Mouse (Mus musculus) stomach, embryonic 14.5 days (tissue): ENCODE measurements around the gene Vmn1r170. TPM values are rescaled to one million over a fixed set of nuclear protein-coding genes. Genes with fewer than 3 reads are reported as not detected.
"Not testable (repeated sequence)": the region's sequence is repeated elsewhere in the genome, so short reads cannot be mapped to it uniquely, and the experiment has no call there.

Experiments used
- ATAC-seq: fragments of 200-750 bp; cut with Nextera tagmentation; 2 replicates; pipeline ENCODE4 v1.8.0; 2017; ENCODE audit warnings: low read depth, moderate TSS enrichment; ENCODE audit not compliant: insufficient number of reproducible peaks, insufficient read depth, low FRiP score
- H3K27ac ChIP-seq: fragments of 300-500 bp; sonication (generic); 2 replicates; pipeline ENCODE4 v1.5.1; 2014; ENCODE audit warnings: mild to moderate bottlenecking, low read length, moderate library complexity, mixed read lengths
- H3K27me3 ChIP-seq: fragments of 300-500 bp; sonication (generic); 2 replicates; pipeline ENCODE4 v1.6.1; 2014; ENCODE audit warnings: low read length, control low read depth, mixed read lengths; ENCODE audit not compliant: control insufficient read depth, insufficient read depth
- H3K36me3 ChIP-seq: fragments of 300-500 bp; sonication (generic); 2 replicates; pipeline ENCODE4 v1.6.1; 2014; ENCODE audit warnings: mild to moderate bottlenecking, control low read depth, low read length, moderate library complexity, mixed read lengths; ENCODE audit not compliant: control insufficient read depth, insufficient read depth
- H3K4me1 ChIP-seq: fragments of 300-500 bp; sonication (generic); 2 replicates; pipeline ENCODE4 v1.6.1; 2014; ENCODE audit warnings: low read length, control low read depth, mixed read lengths; ENCODE audit not compliant: control insufficient read depth, insufficient read depth
- H3K4me2 ChIP-seq: fragments of 300-500 bp; sonication (generic); replicated peaks from 2 replicates; pipeline ENCODE4 v1.6.1; 2014; ENCODE audit warnings: low read depth, low read length, control low read depth
- H3K4me3 ChIP-seq: fragments of 300-500 bp; sonication (generic); 2 replicates; pipeline ENCODE4 v1.5.1; 2014; ENCODE audit warnings: low read depth, low read length, control low read depth
- H3K9ac ChIP-seq: fragments of 300-500 bp; sonication (generic); replicated peaks from 2 replicates; pipeline ENCODE4 v1.6.1; 2014; ENCODE audit warnings: low read depth, mild to moderate bottlenecking, control low read depth, low read length, moderate library complexity, mixed read lengths
- H3K9me3 ChIP-seq: fragments of 300-500 bp; sonication (generic); 2 replicates; pipeline ENCODE4 v1.6.1; 2016; ENCODE audit warnings: low read depth, low read length, control low read depth; ENCODE audit not compliant: control insufficient read depth
- WGBS: fragments of 180-500 bp; shearing (Covaris S2); extraction: QIAGEN DNeasy Blood & Tissue Kit; methylation state at CpG from one replicate; pipeline ENCODE4 v1.1.7; 2014; 5-methylcytosine and 5-hydroxymethylcytosine counted together
- polyA plus RNA-seq: library from polyadenylated mRNA; unstranded; fragments of >200 nt; fragmentation: Nextera tagmentation; extraction: Ambion mirVana; gene quantifications from 2 replicates; pipeline ENCODE4 v1.2.1, GENCODE M21; 2014

Vmn1r170 gene
- polyA plus RNA-seq: not detected in 2 replicates

DNA sequence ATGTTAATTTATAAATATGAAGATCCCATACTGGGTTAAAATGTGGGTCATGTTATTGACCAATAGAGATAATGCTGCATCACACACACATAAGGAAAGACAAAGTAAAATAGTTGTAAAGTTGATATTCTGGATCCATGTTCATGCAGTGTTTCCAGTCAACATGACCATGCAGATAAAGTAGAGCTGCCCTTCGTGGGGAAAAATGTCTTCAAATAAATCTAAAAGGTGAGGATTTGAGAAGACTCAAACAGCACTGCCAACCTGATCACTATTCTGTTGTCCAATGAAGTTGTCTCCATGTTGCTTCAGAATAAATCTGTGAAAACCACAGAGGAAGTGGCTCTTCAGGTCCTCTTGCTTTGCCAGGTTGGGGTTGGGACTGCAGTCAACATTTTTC is at the start of gene Vmn1r170:
Gene Vmn1r170, plus strand, starts transcription at position 301 of the 400 bp plus-strand sequence.
- H3K27me3 ChIP-seq, H3K9me3 ChIP-seq, H3K4me2 ChIP-seq, H3K36me3 ChIP-seq, H3K27ac ChIP-seq, ATAC-seq, H3K4me3 ChIP-seq, H3K4me1 ChIP-seq, H3K9ac ChIP-seq: not testable (repeated sequence)
- WGBS: 33% methylated on average over 1 of the region's 1 CpGs

- WGBS: 86% methylated on average over 1 of the region's 2 CpGs
- not testable (repeated sequence) for H3K4me3 ChIP-seq, ATAC-seq, H3K4me1 ChIP-seq, H3K27ac ChIP-seq, H3K9me3 ChIP-seq, H3K4me2 ChIP-seq, H3K9ac ChIP-seq, H3K27me3 ChIP-seq, H3K36me3 ChIP-seq
These were observed 30.7 kb upstream of the Vmn1r170 start, which contains the start of gene Vmn1r169 for GRCm38 (mm10) chr7:23575226-23575625. Gene Vmn1r169 (plus strand): TSS chr7:23575526.

GRCm38 (mm10) chr7:23630422-23630821 is 24.4 kb downstream of the Vmn1r170 start, which contains the start of gene Vmn1r171:
Gene Vmn1r171 (plus strand): TSS chr7:23630722.
- H3K27me3 ChIP-seq: no peaks in the 10 kb centered on the region
- H3K4me2 ChIP-seq: no peak within 1 kb of the TSS
- H3K9me3 ChIP-seq: no peaks in the 10 kb centered on the region
- no peaks in the 10 kb centered on the region for H3K36me3 ChIP-seq
- ATAC-seq: no peak
- H3K4me1 ChIP-seq: no peaks in the 10 kb centered on the region
- H3K9ac ChIP-seq: no peak within 1 kb of the TSS
- no peak within 1 kb of the TSS for H3K27ac ChIP-seq
- H3K4me3 ChIP-seq: no peak within 1 kb of the TSS

Other genes starting within 250 kb of the Vmn1r170 start
- gene Nlrp5, start 220.3 kb upstream of the Vmn1r170 start, polyA plus RNA-seq: not detected in 2 replicates
- gene Vmn1r167, start 99.0 kb upstream of the Vmn1r170 start, polyA plus RNA-seq: not detected in 2 replicates
- not detected in 2 replicates for gene Vmn1r168, start 66.4 kb upstream of the Vmn1r170 start, polyA plus RNA-seq
- gene Vmn1r169, start 30.6 kb upstream of the Vmn1r170 start, polyA plus RNA-seq: not detected in 2 replicates
- gene Vmn1r171, start 24.5 kb downstream of the Vmn1r170 start, polyA plus RNA-seq: not detected in 2 replicates
- gene Vmn1r172, start 52.1 kb downstream of the Vmn1r170 start, polyA plus RNA-seq: not detected in 2 replicates
- gene Vmn1r173, start 94.5 kb downstream of the Vmn1r170 start, polyA plus RNA-seq: not detected in 2 replicates
- not detected in 2 replicates for gene Vmn1r174, start 146.1 kb downstream of the Vmn1r170 start, polyA plus RNA-seq
- not detected in 2 replicates for gene Vmn1r175, start 204.5 kb downstream of the Vmn1r170 start, polyA plus RNA-seq
- gene Vmn1r176, start 231.2 kb downstream of the Vmn1r170 start, polyA plus RNA-seq: not detected in 2 replicates